Mouse (Mus musculus) heart, postnatal 0 days (tissue): ENCODE data around the gene Dusp18. TPM values are rescaled to one million over a fixed set of nuclear protein-coding genes. Genes with fewer than 3 reads are reported as not detected.
"Not testable (repeated sequence)": the region's sequence is repeated elsewhere in the genome, so short reads cannot be mapped to it uniquely, and the experiment has no call there.

Source experiments
- ATAC-seq: fragments of 200-750 bp; cut with Nextera tagmentation; 2 replicates; pipeline ENCODE4 v1.8.0; 2017; ENCODE audit warnings: low read depth, moderate number of reproducible peaks, moderate library complexity; ENCODE audit not compliant: insufficient read depth
- DNase-seq: peaks from one replicate; pipeline ENCODE4 v3.0.0-alpha.2; 2016; ENCODE audit warnings: low spot score
- H3K27ac ChIP-seq: fragments of 300-500 bp; sonication (generic); 2 replicates; pipeline ENCODE4 v1.5.1; 2014; ENCODE audit warnings: low read depth, mild to moderate bottlenecking
- H3K27me3 ChIP-seq: fragments of 300-500 bp; sonication (generic); 2 replicates; pipeline ENCODE4 v1.6.1; 2014; ENCODE audit warnings: low read length, mixed read lengths; ENCODE audit not compliant: control insufficient read depth, insufficient read depth
- H3K36me3 ChIP-seq: fragments of 300-500 bp; sonication (generic); replicated peaks from 2 replicates; pipeline ENCODE4 v1.6.1; 2014; ENCODE audit warnings: low read length, mixed read lengths; ENCODE audit not compliant: control insufficient read depth, insufficient read depth
- H3K4me1 ChIP-seq: fragments of 300-500 bp; sonication (generic); 2 replicates; pipeline ENCODE4 v1.6.1; 2014; ENCODE audit warnings: antibody characterized with exemption; ENCODE audit not compliant: control insufficient read depth, insufficient read depth
- H3K4me2 ChIP-seq: fragments of 300-500 bp; sonication (generic); 2 replicates; pipeline ENCODE4 v1.6.1; 2014; ENCODE audit warnings: low read depth, mild to moderate bottlenecking, low read length, moderate library complexity
- H3K4me3 ChIP-seq: fragments of 300-500 bp; sonication (generic); 2 replicates; pipeline ENCODE4 v1.5.1; 2014; ENCODE audit warnings: low read depth, low read length
- H3K9ac ChIP-seq: fragments of 300-500 bp; sonication (generic); replicated peaks from 2 replicates; pipeline ENCODE4 v1.6.1; 2014; ENCODE audit warnings: low read depth, low read length, mixed read lengths
- H3K9me3 ChIP-seq: fragments of 300-500 bp; sonication (generic); replicated peaks from 2 replicates; pipeline ENCODE4 v1.6.1; 2016; ENCODE audit warnings: low read length; ENCODE audit not compliant: control insufficient read depth
- CTCF ChIP-seq: IDR thresholded peaks from 2 replicates; pipeline ENCODE4 v1.5.1; 2016; ENCODE audit warnings: antibody characterized with exemption, control low read depth, low read depth
- EP300 ChIP-seq: IDR thresholded peaks from 2 replicates; pipeline ENCODE4 v1.6.1; 2016; ENCODE audit warnings: antibody characterized with exemption, low read depth
- WGBS: fragments of 180-500 bp; shearing (Covaris S2); extraction: QIAGEN DNeasy Blood & Tissue Kit; methylation state at CpG from one replicate; pipeline ENCODE4 v1.1.7; 2014; 5-methylcytosine and 5-hydroxymethylcytosine counted together
- polyA plus RNA-seq: library from polyadenylated mRNA; unstranded; fragments of >200 nt; fragmentation: Nextera tagmentation; extraction: Ambion mirVana; gene quantifications from 2 replicates; pipeline ENCODE4 v1.2.1, GENCODE M21; 2015
- total RNA-seq: library from RNA; depleted of rRNA; stranded (reverse); fragments of >200 nt; gene quantifications from 2 replicates; pipeline ENCODE4 v1.2.3, GENCODE M21; 2014; ENCODE audit warnings: low replicate concordance

Dusp18 gene
- total and polyA plus RNA-seq, 2 experiments from 2014 or later: 14.8 to 16.5 TPM

DNA sequence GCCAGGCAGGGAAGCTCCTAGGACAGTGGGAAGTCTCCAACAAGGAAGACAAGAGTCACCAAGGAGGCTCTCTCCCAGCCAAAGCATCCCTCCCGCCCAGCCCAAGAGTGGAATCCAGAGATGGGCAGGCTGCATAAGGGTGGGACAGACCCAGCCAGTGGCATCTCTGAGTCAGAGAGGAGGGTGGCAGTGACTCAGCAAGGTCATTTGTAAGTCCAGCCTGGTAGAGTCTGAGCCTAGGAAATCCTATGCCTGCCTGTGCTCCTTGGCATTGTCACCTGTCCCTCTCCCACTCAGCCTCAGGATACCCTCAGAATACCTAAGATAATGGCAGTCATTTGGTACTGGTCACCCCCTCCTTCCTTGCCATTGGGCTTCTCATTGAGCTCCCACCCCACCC is 10.4 kb downstream of the Dusp18 start:
- no peak for ATAC-seq
- no peak for TF ChIP-seq CTCF
- TF ChIP-seq EP300: no peak
- Histone ChIP-seq H3K4me3 (no peak overlapping the region), H3K4me2 (no peak overlapping the region), H3K9ac (no peak overlapping the region), H3K9me3 (no peaks in the 10 kb centered on the region), H3K27me3 (no peaks in the 10 kb centered on the region), H3K27ac (no peak overlapping the region), H3K36me3 (peaks cover 5% of the 10 kb centered on the region; the same call in 1 of the 2 replicates), H3K4me1 (peaks cover 3% of the 10 kb centered on the region)
- DNase-seq: no peak
- WGBS: 69% methylated on average over 1 of the region's 1 CpGs

DNA sequence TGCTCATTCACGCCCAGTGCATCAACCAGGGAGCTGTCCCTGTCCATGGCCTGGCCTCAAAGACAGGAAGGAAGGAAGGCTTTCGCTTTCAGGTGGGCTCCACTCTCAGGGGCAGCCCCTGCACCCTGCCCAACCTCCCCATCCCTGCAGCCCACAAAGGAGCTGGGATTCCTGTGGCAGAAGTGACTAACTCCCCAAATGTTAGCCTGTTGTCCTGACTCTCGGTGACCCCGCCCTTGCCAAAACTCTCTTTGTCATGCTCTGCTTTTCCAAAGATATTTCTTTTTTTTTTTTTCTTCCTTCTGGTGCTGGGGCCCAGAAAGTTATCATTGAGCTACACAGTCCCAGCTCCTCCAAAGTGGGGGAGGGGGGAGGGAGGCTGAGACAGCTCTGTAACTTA is 14.2 kb downstream of the Dusp18 start:
- DNase-seq (no peak), ATAC-seq (no peak)
- Histone ChIP-seq H3K36me3 (peaks cover 5% of the 10 kb centered on the region; the same call in 1 of the 2 replicates), H3K9ac (no peak overlapping the region), H3K4me2 (no peak overlapping the region), H3K27me3 (no peaks in the 10 kb centered on the region), H3K9me3 (no peaks in the 10 kb centered on the region), H3K27ac (no peak overlapping the region), H3K4me1 (peaks cover 25% of the 10 kb centered on the region), H3K4me3 (no peak overlapping the region)
- 77% methylated on average over 4 of the region's 4 CpGs for WGBS
- TF ChIP-seq EP300: no peak
- TF ChIP-seq CTCF: no peak

DNA sequence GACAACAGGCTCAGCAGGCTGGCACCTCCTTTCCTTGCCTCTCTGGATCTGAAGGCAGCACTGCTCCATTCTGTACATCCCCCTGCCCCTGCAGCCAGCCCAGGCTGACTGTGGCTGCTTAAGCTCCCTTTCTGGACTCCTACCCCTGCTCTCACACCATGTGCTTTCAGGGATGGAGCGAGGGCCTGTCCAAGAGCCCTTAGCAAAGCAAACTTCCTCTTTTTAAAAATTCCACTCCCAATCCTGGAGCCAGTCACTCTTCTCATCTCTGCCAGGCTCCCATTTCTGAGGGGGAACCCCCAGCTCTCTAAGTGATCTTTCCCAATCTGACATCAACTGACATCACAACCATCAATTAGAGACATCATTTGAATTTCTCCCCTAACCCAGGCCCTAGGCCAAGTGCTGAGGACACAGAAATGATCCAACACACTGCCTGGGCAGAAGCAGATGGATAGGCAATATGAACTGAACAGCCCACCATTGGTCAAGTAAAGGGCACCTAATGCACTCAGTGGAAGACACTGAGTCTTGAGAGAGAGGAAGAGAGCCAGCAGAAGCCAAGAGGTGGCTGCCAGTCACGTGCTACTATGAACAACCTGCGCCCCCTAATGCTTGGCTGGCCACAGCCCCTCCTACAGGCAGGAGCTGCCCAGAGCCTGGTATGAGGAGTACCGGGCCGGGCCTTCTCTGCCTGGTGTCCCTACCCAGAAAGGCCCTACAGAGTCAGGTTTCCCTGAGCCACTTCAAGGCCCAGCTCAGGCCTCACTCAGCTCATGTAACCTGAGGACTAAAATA is 15.7 kb downstream of the Dusp18 start:
- H3K27ac ChIP-seq: peak overlapping the region; percentile 17; the same call in 1 of the 2 replicates
- no peak for DNase-seq
- H3K4me2 ChIP-seq: peak overlapping the region; percentile 14; the same call in 1 of the 2 replicates
- WGBS: 57% methylated on average over 5 of the region's 5 CpGs
- no peaks in the 10 kb centered on the region for H3K27me3 ChIP-seq
- no peak overlapping the region for H3K4me3 ChIP-seq
- peaks cover 26% of the 10 kb centered on the region for H3K4me1 ChIP-seq
- TF ChIP-seq EP300 (no peak), CTCF (peak; percentile 20; the same call in 1 of the 2 replicates)
- H3K36me3 ChIP-seq: peaks cover 5% of the 10 kb centered on the region; the same call in 1 of the 2 replicates
- H3K9me3 ChIP-seq: no peaks in the 10 kb centered on the region
- H3K9ac ChIP-seq: no peak overlapping the region
- ATAC-seq: no peak

DNA sequence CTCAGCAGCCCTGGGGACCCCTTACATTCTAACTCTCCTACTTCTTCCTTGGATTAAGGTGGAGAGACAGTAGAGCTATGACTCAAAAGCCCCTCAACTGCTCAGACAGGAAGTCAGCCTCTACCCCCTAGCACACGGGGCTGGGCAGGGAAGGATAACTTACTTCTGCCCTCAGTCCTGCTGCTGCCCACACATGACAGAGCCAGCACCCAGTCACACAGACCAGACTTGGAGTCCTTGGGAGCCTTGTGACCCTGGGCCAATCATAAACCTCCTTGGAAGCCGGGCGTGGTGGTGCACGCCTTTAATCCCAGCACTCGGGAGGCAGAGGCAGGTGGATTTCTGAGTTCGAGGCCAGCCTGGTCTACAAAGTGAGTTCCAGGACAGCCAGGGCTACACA is 16.4 kb downstream of the Dusp18 start:
- WGBS: 81% methylated on average over 6 of the region's 6 CpGs
- not testable (repeated sequence) for DNase-seq, H3K9me3 ChIP-seq, H3K4me3 ChIP-seq, ATAC-seq, H3K27me3 ChIP-seq, H3K9ac ChIP-seq, H3K36me3 ChIP-seq
- Histone ChIP-seq H3K4me1 (peaks cover 26% of the 10 kb centered on the region), H3K4me2 (0 out of 2 replicates have a peak overlapping the region, but pooled peaks have one; percentile 14), H3K27ac (0 out of 2 replicates have a peak overlapping the region, but pooled peaks have one; percentile 17)

DNA sequence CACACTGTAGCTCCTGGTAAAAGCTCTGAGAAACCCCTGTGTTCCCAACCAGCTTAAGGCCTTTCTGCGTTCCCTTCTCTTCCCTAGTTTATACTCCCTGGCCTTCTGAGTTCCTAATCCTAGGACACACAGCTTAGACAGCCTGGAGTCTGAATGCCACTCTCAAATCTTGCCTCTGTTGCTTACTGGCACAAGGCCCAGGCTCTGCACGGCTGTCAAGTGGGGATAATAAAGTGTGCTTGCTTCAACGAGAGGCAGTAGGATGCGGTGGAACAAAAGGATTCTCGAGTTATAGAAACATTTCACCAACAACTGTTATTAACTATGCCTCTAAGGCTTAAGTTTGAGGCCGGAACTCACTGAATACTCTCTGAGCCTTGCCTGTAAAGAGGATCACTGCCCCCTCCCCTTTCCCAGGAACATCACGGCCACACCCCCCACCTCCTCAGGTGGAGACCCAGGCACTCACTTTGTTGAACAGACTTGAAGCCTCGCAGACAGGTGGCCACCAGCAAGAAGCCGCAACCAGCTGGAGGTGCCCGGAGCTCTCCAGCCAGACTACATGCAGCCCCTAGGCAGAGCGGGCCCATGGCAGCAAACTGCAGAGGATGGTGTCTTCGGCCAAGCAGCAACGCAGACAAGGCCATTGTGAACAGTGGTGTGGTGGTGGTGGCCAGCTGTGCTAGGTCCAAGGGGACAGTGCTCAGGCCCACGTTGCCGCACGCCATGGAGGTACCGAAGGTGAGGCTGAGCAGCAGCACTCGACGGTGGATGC is 17.2 kb downstream of the Dusp18 start:
- no peak for DNase-seq
- no peaks in the 10 kb centered on the region for H3K27me3 ChIP-seq
- no peak for ATAC-seq
- 19% methylated on average over 19 of the region's 19 CpGs for WGBS
- H3K4me1 ChIP-seq: peaks cover 26% of the 10 kb centered on the region
- no peak for TF ChIP-seq CTCF
- TF ChIP-seq EP300: no peak
- no peaks in the 10 kb centered on the region for H3K9me3 ChIP-seq
- H3K4me2 ChIP-seq: peak overlapping the region; percentile 88
- no peak overlapping the region for H3K27ac ChIP-seq
- peak overlapping the region; percentile 59 for H3K4me3 ChIP-seq
- peaks cover 5% of the 10 kb centered on the region; the same call in 1 of the 2 replicates for H3K36me3 ChIP-seq
- H3K9ac ChIP-seq: peak overlapping the region; percentile 58; the same call in 1 of the 2 replicates
